Mouse (Mus musculus): ENCODE measurements at regions not wholly inside any gene's neighbourhood (a gene's known extent, or its start where the extent isn't known, plus 50 kb on each side); places are given as distances from the start of the nearest gene placed in this dataset.
A peak's percentile ranks its signal among the peaks of the same experiment; 100 is the strongest.

DNA sequence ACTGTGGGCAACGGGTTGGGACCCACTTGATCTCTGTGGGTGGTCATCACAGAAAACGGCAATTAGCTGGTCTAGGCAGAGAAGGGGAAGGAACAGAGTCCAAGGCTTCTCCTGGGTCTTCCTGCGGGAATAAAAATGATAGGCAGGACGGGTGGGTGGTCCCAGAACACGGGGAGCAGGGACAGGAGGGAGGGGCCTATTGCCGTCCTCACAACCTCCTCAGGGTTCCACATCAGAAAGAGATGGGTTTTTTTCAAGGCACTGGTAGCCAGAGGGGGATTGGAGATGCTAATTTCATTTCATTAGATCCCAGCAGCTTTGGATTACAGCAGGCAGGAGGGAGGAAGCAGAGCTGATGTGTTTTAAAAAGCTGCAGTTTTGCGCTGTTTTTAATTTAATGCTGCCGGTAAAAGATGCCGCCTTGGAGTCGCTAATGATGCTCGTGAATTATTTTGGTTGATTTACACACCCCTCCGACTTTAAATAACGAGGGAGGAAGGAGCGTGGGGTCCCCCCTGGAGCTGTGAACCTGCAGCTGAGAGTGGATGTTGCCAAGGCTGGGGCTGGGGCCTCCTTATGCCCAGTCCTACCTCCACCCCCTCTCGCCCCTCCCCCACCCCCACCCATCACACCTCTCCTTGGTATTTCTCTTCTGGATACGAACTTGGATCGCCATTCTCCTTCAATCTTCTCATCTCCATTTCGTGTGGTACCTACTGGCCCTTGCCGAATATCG lies 101.1 kb upstream of the Rpl38 start:
- whole genome bisulfite sequencing, result 4% methylated on average over 20 of the region's 20 CpGs
- Histone ChIP-seq H3K27ac (replicated peaks; ENCODE audit: low read depth, low read length) (no peak overlapping the region), H3K4me2 (ENCODE audit: low read depth, low read length) (peak overlapping the region; percentile 19; the same call in 1 of the 2 replicates), H3K4me3 (ENCODE audit: low read depth, low read length) (no peak overlapping the region), H3K36me3 (replicated peaks; ENCODE audit: control insufficient read depth, insufficient read depth, low read depth, low read length) (no peaks in the 10 kb centered on the region), H3K27me3 (ENCODE audit: control insufficient read depth, insufficient read depth, low read length) (peaks cover 2% of the 10 kb centered on the region; the same call in 1 of the 2 replicates), H3K9ac (replicated peaks; ENCODE audit: low read length) (no peak overlapping the region), H3K9me3 (replicated peaks; ENCODE audit: control insufficient read depth, low read length) (no peaks in the 10 kb centered on the region), H3K4me1 (ENCODE audit: control insufficient read depth, insufficient read depth, low read length) (0 out of 2 replicates have a peak, but pooled peaks cover 3% of the 10 kb centered on the region)
- ATAC-seq (replicated peaks; ENCODE audit: insufficient number of reproducible peaks, low FRiP score, low TSS enrichment, low read depth) (no peak), DNase-seq (ENCODE audit: low spot score) (peak; percentile 38)

DNA sequence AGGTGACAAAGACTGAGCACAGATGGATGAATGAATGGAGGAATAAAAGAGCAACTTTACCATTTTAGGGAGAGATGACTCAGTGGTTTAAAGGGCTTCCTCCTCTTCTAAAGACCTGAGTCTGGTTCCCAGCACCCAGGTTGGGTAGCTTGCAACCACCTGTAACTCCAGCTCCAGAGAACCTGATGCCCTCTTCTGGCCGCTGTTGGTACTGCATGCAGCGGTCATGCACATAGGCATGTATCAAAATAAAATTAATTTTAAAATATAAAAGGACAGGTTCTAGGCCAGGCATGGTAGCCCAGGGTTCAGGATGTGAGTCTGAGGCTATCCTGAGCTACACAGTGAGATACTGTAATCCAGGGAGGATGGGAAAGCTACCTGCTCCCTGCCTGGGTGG lies 103.4 kb upstream of the Rpl38 start:
- Histone ChIP-seq H3K4me3 (ENCODE audit: low read depth, low read length) (no peak overlapping the region), H3K4me2 (ENCODE audit: low read depth, low read length) (no peak overlapping the region), H3K9me3 (replicated peaks; ENCODE audit: control insufficient read depth, low read length) (no peaks in the 10 kb centered on the region), H3K27ac (replicated peaks; ENCODE audit: low read depth, low read length) (no peak overlapping the region), H3K9ac (replicated peaks; ENCODE audit: low read length) (no peak overlapping the region), H3K4me1 (ENCODE audit: control insufficient read depth, insufficient read depth, low read length) (0 out of 2 replicates have a peak, but pooled peaks cover 3% of the 10 kb centered on the region), H3K36me3 (replicated peaks; ENCODE audit: control insufficient read depth, insufficient read depth, low read depth, low read length) (no peaks in the 10 kb centered on the region), H3K27me3 (ENCODE audit: control insufficient read depth, insufficient read depth, low read length) (peaks cover 2% of the 10 kb centered on the region; the same call in 1 of the 2 replicates)
- WGBS, result 93% methylated on average over 2 of the region's 2 CpGs
- ATAC-seq (replicated peaks; ENCODE audit: insufficient number of reproducible peaks, low FRiP score, low TSS enrichment, low read depth), result no peak
- DNase-seq (ENCODE audit: low spot score), result no peak

DNA sequence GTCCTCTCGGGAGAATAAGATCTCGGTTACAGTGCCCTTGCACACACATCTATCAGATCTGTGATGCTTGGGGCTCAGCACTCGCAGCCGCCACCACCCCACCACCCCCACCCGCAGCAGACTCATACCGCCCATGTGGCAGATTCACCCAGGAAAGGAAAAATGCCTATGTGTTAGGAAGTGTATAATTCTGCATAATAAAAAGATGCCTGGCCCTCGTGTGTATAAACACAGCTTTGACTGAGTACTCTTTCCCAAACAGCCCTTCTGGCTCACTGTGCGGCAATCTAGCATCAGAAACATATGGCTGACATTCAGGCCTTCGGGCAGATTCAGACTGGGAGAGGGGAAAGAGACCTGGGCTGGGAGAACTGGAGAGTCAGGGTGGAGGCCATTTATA lies 105.2 kb upstream of the Rpl38 start:
- Histone ChIP-seq H3K36me3 (replicated peaks; ENCODE audit: control insufficient read depth, insufficient read depth, low read depth, low read length) (no peaks in the 10 kb centered on the region), H3K4me3 (ENCODE audit: low read depth, low read length) (no peak overlapping the region), H3K27me3 (ENCODE audit: control insufficient read depth, insufficient read depth, low read length) (peaks cover 2% of the 10 kb centered on the region; the same call in 1 of the 2 replicates), H3K27ac (replicated peaks; ENCODE audit: low read depth, low read length) (no peak overlapping the region), H3K4me1 (ENCODE audit: control insufficient read depth, insufficient read depth, low read length) (0 out of 2 replicates have a peak, but pooled peaks cover 3% of the 10 kb centered on the region), H3K4me2 (ENCODE audit: low read depth, low read length) (no peak overlapping the region), H3K9me3 (replicated peaks; ENCODE audit: control insufficient read depth, low read length) (no peaks in the 10 kb centered on the region), H3K9ac (replicated peaks; ENCODE audit: low read length) (no peak overlapping the region)
- ATAC-seq (replicated peaks; ENCODE audit: insufficient number of reproducible peaks, low FRiP score, low TSS enrichment, low read depth) (no peak), DNase-seq (ENCODE audit: low spot score) (no peak)
- 84% methylated on average over 9 of the region's 9 CpGs for WGBS

DNA sequence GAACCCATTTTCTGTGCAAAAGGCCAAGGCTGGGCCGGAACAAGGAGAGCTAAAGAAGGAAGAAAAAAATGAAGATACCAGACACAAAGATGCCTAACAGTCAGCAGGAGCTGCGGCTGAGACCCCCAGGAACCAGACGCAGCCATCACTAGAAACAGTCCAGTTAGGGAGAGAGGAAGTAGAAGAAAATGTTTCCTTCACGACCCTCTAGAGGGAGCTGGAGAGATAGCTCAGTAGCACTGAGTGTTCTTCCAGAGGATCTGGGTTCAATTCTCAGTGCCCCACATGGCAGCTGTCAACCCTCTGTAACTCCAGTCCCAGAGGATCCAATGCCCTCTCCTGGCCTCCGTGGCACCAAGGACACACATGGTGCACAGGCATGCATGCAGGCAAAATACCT lies 113.7 kb upstream of the Rpl38 start:
- Histone ChIP-seq H3K4me2 (ENCODE audit: low read depth, low read length) (no peak overlapping the region), H3K27me3 (ENCODE audit: control insufficient read depth, insufficient read depth, low read length) (no peaks in the 10 kb centered on the region), H3K36me3 (replicated peaks; ENCODE audit: control insufficient read depth, insufficient read depth, low read depth, low read length) (no peaks in the 10 kb centered on the region), H3K4me3 (ENCODE audit: low read depth, low read length) (no peak overlapping the region), H3K27ac (replicated peaks; ENCODE audit: low read depth, low read length) (no peak overlapping the region), H3K4me1 (ENCODE audit: control insufficient read depth, insufficient read depth, low read length) (peaks cover 3% of the 10 kb centered on the region; the same call in 1 of the 2 replicates), H3K9me3 (replicated peaks; ENCODE audit: control insufficient read depth, low read length) (no peaks in the 10 kb centered on the region), H3K9ac (replicated peaks; ENCODE audit: low read length) (no peak overlapping the region)
- DNase-seq (ENCODE audit: low spot score) (no peak), ATAC-seq (replicated peaks; ENCODE audit: insufficient number of reproducible peaks, low FRiP score, low TSS enrichment, low read depth) (no peak)
- whole genome bisulfite sequencing, result 52% methylated on average over 5 of the region's 5 CpGs

DNA sequence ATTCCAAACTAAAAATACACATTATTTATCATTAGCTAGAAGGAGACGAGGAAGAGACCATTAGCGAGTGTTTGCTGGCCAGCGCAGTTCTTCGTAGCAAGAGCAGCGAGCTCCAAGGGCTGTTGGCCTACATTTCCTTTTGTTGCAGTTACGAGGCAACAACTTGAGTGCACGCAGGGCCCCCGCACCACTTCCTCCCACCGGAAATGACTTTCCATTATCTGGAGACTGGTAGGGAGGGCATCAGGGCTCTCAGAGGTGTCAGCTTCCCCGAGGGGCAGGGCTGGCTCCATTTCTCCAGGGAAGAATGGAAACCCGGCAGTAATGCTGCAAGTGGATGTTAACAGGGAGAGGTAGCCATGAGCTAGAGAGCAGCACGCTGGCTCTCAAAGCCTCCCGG lies 114.3 kb upstream of the Rpl38 start:
- H3K9ac ChIP-seq (replicated peaks; ENCODE audit: low read length), result no peak overlapping the region

DNA sequence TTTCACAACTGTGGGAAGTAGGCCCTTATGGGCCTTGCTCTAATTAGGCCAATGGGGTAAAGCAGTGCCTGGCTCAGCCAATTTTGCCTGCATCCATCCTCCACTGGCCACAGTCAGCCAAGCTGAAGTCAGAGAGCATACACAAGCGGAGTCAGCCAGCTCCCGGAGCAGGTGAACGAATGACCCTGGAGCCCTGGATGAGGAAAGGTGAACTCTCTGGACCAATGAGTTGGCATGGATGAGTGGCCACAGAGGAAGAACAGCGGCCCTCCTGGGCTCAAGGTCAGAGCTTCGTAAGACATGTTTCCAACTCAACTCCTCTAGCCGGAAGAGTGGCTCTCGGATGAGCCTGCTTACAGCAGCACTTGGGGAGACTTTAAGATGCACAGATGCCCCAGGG lies 116.1 kb upstream of the Rpl38 start:
- DNase-seq (ENCODE audit: low spot score) (no peak), ATAC-seq (replicated peaks; ENCODE audit: insufficient number of reproducible peaks, low FRiP score, low TSS enrichment, low read depth) (no peak)
- 86% methylated on average over 7 of the region's 7 CpGs for WGBS
- Histone ChIP-seq H3K9me3 (replicated peaks; ENCODE audit: control insufficient read depth, low read length) (no peaks in the 10 kb centered on the region), H3K4me2 (ENCODE audit: low read depth, low read length) (no peak overlapping the region), H3K27ac (replicated peaks; ENCODE audit: low read depth, low read length) (no peak overlapping the region), H3K27me3 (ENCODE audit: control insufficient read depth, insufficient read depth, low read length) (no peaks in the 10 kb centered on the region), H3K4me1 (ENCODE audit: control insufficient read depth, insufficient read depth, low read length) (peaks cover 3% of the 10 kb centered on the region; the same call in 1 of the 2 replicates), H3K9ac (replicated peaks; ENCODE audit: low read length) (no peak overlapping the region), H3K36me3 (replicated peaks; ENCODE audit: control insufficient read depth, insufficient read depth, low read depth, low read length) (no peaks in the 10 kb centered on the region), H3K4me3 (ENCODE audit: low read depth, low read length) (no peak overlapping the region)

More for the DNA sequence above, 114.3 kb upstream of the Rpl38 start:
- H3K36me3 ChIP-seq (replicated peaks; ENCODE audit: control insufficient read depth, insufficient read depth, low read depth, low read length), result no peaks in the 10 kb centered on the region
- H3K4me1 ChIP-seq (ENCODE audit: control insufficient read depth, insufficient read depth, low read length), result peaks cover 3% of the 10 kb centered on the region; the same call in 1 of the 2 replicates
- H3K9me3 ChIP-seq (replicated peaks; ENCODE audit: control insufficient read depth, low read length), result no peaks in the 10 kb centered on the region
- ATAC-seq (replicated peaks; ENCODE audit: insufficient number of reproducible peaks, low FRiP score, low TSS enrichment, low read depth) (no peak), DNase-seq (ENCODE audit: low spot score) (no peak)
- H3K27ac ChIP-seq (replicated peaks; ENCODE audit: low read depth, low read length), result no peak overlapping the region
- WGBS, result 47% methylated on average over 13 of the region's 13 CpGs
- H3K4me2 ChIP-seq (ENCODE audit: low read depth, low read length), result no peak overlapping the region
- no peak overlapping the region for H3K4me3 ChIP-seq (ENCODE audit: low read depth, low read length)
- no peaks in the 10 kb centered on the region for H3K27me3 ChIP-seq (ENCODE audit: control insufficient read depth, insufficient read depth, low read length)

DNA sequence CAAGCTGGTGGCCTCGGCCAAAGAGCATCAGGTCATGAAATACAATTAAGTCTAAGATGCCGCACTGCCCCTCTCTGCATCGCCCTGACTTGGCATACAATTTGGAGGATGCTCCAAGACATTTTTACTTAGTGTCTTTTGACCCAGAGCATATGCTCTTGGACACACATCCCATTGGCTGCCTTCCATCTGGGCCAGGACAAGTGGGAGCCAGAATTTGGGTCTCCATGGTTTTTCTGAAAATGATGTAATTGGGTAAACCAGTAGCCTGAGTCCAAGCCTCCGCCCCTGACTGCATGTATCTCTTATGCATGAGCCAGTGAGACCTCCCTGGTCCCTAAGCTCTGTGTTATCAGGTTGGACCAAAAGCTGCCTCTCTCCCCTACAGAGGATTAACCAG lies 117.1 kb upstream of the Rpl38 start:
- no peaks in the 10 kb centered on the region for H3K36me3 ChIP-seq (replicated peaks; ENCODE audit: control insufficient read depth, insufficient read depth, low read depth, low read length)
- H3K27me3 ChIP-seq (ENCODE audit: control insufficient read depth, insufficient read depth, low read length), result no peaks in the 10 kb centered on the region
- ATAC-seq (replicated peaks; ENCODE audit: insufficient number of reproducible peaks, low FRiP score, low TSS enrichment, low read depth) (no peak), DNase-seq (ENCODE audit: low spot score) (no peak)
- H3K4me2 ChIP-seq (ENCODE audit: low read depth, low read length), result no peak overlapping the region
- H3K4me1 ChIP-seq (ENCODE audit: control insufficient read depth, insufficient read depth, low read length), result peaks cover 3% of the 10 kb centered on the region; the same call in 1 of the 2 replicates
- 78% methylated on average over 4 of the region's 4 CpGs for WGBS
- no peak overlapping the region for H3K27ac ChIP-seq (replicated peaks; ENCODE audit: low read depth, low read length)
- no peak overlapping the region for H3K4me3 ChIP-seq (ENCODE audit: low read depth, low read length)
- H3K9ac ChIP-seq (replicated peaks; ENCODE audit: low read length), result no peak overlapping the region
- no peaks in the 10 kb centered on the region for H3K9me3 ChIP-seq (replicated peaks; ENCODE audit: control insufficient read depth, low read length)

DNA sequence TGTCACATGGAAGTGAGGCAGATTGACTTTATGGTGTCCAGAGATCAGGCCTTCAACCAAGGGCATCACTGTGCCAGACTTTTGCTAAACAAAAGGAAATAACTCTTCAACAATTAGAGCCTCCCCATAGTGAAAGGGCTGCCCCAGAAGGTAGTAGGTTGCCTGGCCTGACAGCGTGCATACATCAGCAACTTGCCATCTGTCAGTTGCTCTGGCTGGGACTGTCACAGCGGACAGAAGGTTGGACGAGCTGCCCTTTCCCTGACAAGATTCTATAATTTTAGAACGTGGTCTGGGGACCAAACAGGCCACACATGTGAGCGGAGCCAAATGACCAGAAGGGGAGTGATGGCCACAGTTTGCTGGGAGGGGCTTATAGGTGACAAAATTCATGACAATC lies 119.7 kb upstream of the Rpl38 start:
- Histone ChIP-seq H3K9me3 (replicated peaks; ENCODE audit: control insufficient read depth, low read length) (no peaks in the 10 kb centered on the region), H3K36me3 (replicated peaks; ENCODE audit: control insufficient read depth, insufficient read depth, low read depth, low read length) (no peaks in the 10 kb centered on the region), H3K4me3 (ENCODE audit: low read depth, low read length) (no peak overlapping the region), H3K27me3 (ENCODE audit: control insufficient read depth, insufficient read depth, low read length) (no peaks in the 10 kb centered on the region), H3K27ac (replicated peaks; ENCODE audit: low read depth, low read length) (no peak overlapping the region), H3K4me1 (ENCODE audit: control insufficient read depth, insufficient read depth, low read length) (no peaks in the 10 kb centered on the region), H3K4me2 (ENCODE audit: low read depth, low read length) (no peak overlapping the region), H3K9ac (replicated peaks; ENCODE audit: low read length) (no peak overlapping the region)
- 76% methylated on average over 5 of the region's 5 CpGs for WGBS
- ATAC-seq (replicated peaks; ENCODE audit: insufficient number of reproducible peaks, low FRiP score, low TSS enrichment, low read depth) (no peak), DNase-seq (ENCODE audit: low spot score) (no peak)
